Mouse (Mus musculus) ES-Bruce4 (cell line): Measurements from ENCODE around the gene Ctdsp2. TPM values are rescaled to one million over a fixed set of nuclear protein-coding genes. Genes with fewer than 3 reads are reported as not detected.

Experiments used
- H3K27ac ChIP-seq: 2 replicates; pipeline ENCODE4 v1.5.1; 2012; ENCODE audit warnings: low read length, inconsistent platforms; ENCODE audit not compliant: insufficient read depth
- H3K27me3 ChIP-seq: 2 replicates; pipeline ENCODE4 v1.6.1; 2012; ENCODE audit warnings: mild to moderate bottlenecking, low read length, inconsistent platforms; ENCODE audit not compliant: control insufficient read depth, poor library complexity, insufficient read depth, severe bottlenecking
- H3K36me3 ChIP-seq: 2 replicates; pipeline ENCODE4 v1.6.1; 2012; ENCODE audit warnings: inconsistent platforms, mild to moderate bottlenecking, low read length, moderate library complexity; ENCODE audit not compliant: control insufficient read depth, poor library complexity, insufficient read depth, severe bottlenecking
- H3K4me1 ChIP-seq: one replicate; pipeline ENCODE4 v1.8.1; 2011; ENCODE audit warnings: low read length; ENCODE audit not compliant: control insufficient read depth, insufficient read depth
- H3K4me3 ChIP-seq: 2 replicates; pipeline ENCODE4 v1.5.1; 2011; ENCODE audit warnings: low read depth, mild to moderate bottlenecking, low read length
- H3K9ac ChIP-seq: 2 replicates; pipeline ENCODE4 v1.6.1; 2012; ENCODE audit warnings: low read depth, mild to moderate bottlenecking, inconsistent platforms; ENCODE audit not compliant: poor library complexity, severe bottlenecking
- H3K9me3 ChIP-seq: replicated peaks from 2 replicates; pipeline ENCODE4 v1.6.1; 2012; ENCODE audit warnings: mild to moderate bottlenecking, low read length, inconsistent platforms; ENCODE audit not compliant: control insufficient read depth, poor library complexity, insufficient read depth, severe bottlenecking
- CTCF ChIP-seq: IDR thresholded peaks from one replicate; pipeline ENCODE4 v1.8.1; 2011; ENCODE audit warnings: low read depth, low read length
- EP300 ChIP-seq: IDR thresholded peaks from 2 replicates; pipeline ENCODE4 v1.6.1; 2011; ENCODE audit warnings: low read depth, low read length; ENCODE audit not compliant: insufficient read depth
- POLR2A ChIP-seq: IDR thresholded peaks from one replicate; pipeline ENCODE4 v1.8.1; 2011; ENCODE audit warnings: low read length; ENCODE audit not compliant: insufficient read depth
- polyA plus RNA-seq: library from polyadenylated mRNA; stranded (reverse); fragments of >200 nt; gene quantifications from 2 replicates; pipeline ENCODE4 v1.2.4, GENCODE M21; 2011; ENCODE audit warnings: low read depth; ENCODE audit not compliant: missing spikeins, insufficient read depth, insufficient read length

Gene Ctdsp2
- polyA plus RNA-seq, 1 experiment = 62.0 TPM

GRCm38 (mm10) chr10:127048608-127049394, 70.3 kb downstream of the Ctdsp2 start:
- Histone ChIP-seq H3K27me3 (no peaks in the 10 kb centered on the region), H3K9ac (peak overlapping the region; percentile 7)
- no peak for TF ChIP-seq POLR2A
- TF ChIP-seq EP300 = no peak
- no peak for TF ChIP-seq CTCF

More at GRCm38 (mm10) chr10:127048608-127049394, 70.3 kb downstream of the Ctdsp2 start:
- Histone ChIP-seq H3K4me3 (peak overlapping the region; percentile 44), H3K27ac (no peak overlapping the region), H3K36me3 (0 out of 2 replicates have a peak, but pooled peaks cover 4% of the 10 kb centered on the region), H3K9me3 (no peaks in the 10 kb centered on the region), H3K4me1 (no peaks in the 10 kb centered on the region)

Other genes starting within 250 kb of the Ctdsp2 start
- 10.2 and 14.3 TPM in 2 replicates for gene Atp23, start 77.4 kb upstream of the Ctdsp2 start, polyA plus RNA-seq
- gene Avil, start 22.0 kb downstream of the Ctdsp2 start, polyA plus RNA-seq = 0.19 and 0.78 TPM in 2 replicates
- 40.6 and 47.9 TPM in 2 replicates for gene Tsfm, start 52.1 kb downstream of the Ctdsp2 start, polyA plus RNA-seq
- gene Mettl1, start 62.7 kb downstream of the Ctdsp2 start, polyA plus RNA-seq = 20.2 and 22.8 TPM in 2 replicates
- 0.41 and 0.51 TPM in 2 replicates for gene Eef1akmt3, start 62.8 kb downstream of the Ctdsp2 start, polyA plus RNA-seq
- 0.42 TPM in 1 of 2 replicates, not detected in the other for gene Cyp27b1, start 69.5 kb downstream of the Ctdsp2 start, polyA plus RNA-seq
- 8.8 and 9.5 TPM in 2 replicates for gene March9, start 81.5 kb downstream of the Ctdsp2 start, polyA plus RNA-seq
- gene Cdk4, start 84.8 kb downstream of the Ctdsp2 start, polyA plus RNA-seq = 619 and 675 TPM in 2 replicates
- 71.0 and 75.9 TPM in 2 replicates for gene Tspan31, start 91.5 kb downstream of the Ctdsp2 start, polyA plus RNA-seq
- 0.72 and 0.85 TPM in 2 replicates for gene Agap2, start 96.6 kb downstream of the Ctdsp2 start, polyA plus RNA-seq
- 14.1 and 16.7 TPM in 2 replicates for gene Os9, start 142.4 kb downstream of the Ctdsp2 start, polyA plus RNA-seq
- 7.7 and 9.5 TPM in 2 replicates for gene B4galnt1, start 186.5 kb downstream of the Ctdsp2 start, polyA plus RNA-seq
- gene Slc26a10, start 201.9 kb downstream of the Ctdsp2 start, polyA plus RNA-seq = 24.6 and 35.2 TPM in 2 replicates
- gene Arhgef25, start 211.4 kb downstream of the Ctdsp2 start, polyA plus RNA-seq = 50.9 and 54.3 TPM in 2 replicates
- 49.8 and 50.8 TPM in 2 replicates for gene Dtx3, start 217.0 kb downstream of the Ctdsp2 start, polyA plus RNA-seq
- 36.7 and 39.2 TPM in 2 replicates for gene Pip4k2c, start 232.9 kb downstream of the Ctdsp2 start, polyA plus RNA-seq